Mouse (Mus musculus): Measurements from ENCODE around the gene Sh3kbp1. TPM values are rescaled to one million over a fixed set of nuclear protein-coding genes. Genes with fewer than 3 reads are reported as not detected.

Sh3kbp1 gene
- polyA plus RNA-seq, 1 experiment: 139 TPM

- peak overlapping the region; percentile 84 for H3K27ac ChIP-seq (ENCODE audit: insufficient read depth, low read depth, low read length)
- no peak overlapping the region for H3K4me3 ChIP-seq (ENCODE audit: insufficient read depth, low read length)
- TF ChIP-seq POLR2A (IDR thresholded peaks at IDR 0.05; ENCODE audit: borderline replicate concordance, low read depth, low read length) (no peak), CTCF (IDR thresholded peaks at IDR 0.05; ENCODE audit: low read depth, low read length) (no peak)
- peaks cover 18% of the 10 kb centered on the region for H3K4me1 ChIP-seq (ENCODE audit: control insufficient read depth, insufficient read depth, low read length)
These were observed 130.9 kb downstream of the Sh3kbp1 start for GRCm38 (mm10) chrX:159757854-159758540.

- TF ChIP-seq CTCF (IDR thresholded peaks at IDR 0.05; ENCODE audit: low read depth, low read length): no peak
- TF ChIP-seq POLR2A (IDR thresholded peaks at IDR 0.05; ENCODE audit: borderline replicate concordance, low read depth, low read length): no peak
- H3K4me1 ChIP-seq (ENCODE audit: control insufficient read depth, insufficient read depth, low read length): peaks cover 11% of the 10 kb centered on the region
- no peak overlapping the region for H3K27ac ChIP-seq (ENCODE audit: insufficient read depth, low read depth, low read length)
- H3K4me3 ChIP-seq (ENCODE audit: insufficient read depth, low read length): no peak overlapping the region
These were observed 136.7 kb downstream of the Sh3kbp1 start for GRCm38 (mm10) chrX:159763801-159764200.

- Histone ChIP-seq H3K4me3 (ENCODE audit: insufficient read depth, low read length) (no peak overlapping the region), H3K27ac (ENCODE audit: insufficient read depth, low read depth, low read length) (no peak overlapping the region), H3K4me1 (ENCODE audit: control insufficient read depth, insufficient read depth, low read length) (peaks cover 12% of the 10 kb centered on the region)
- TF ChIP-seq POLR2A (IDR thresholded peaks at IDR 0.05; ENCODE audit: borderline replicate concordance, low read depth, low read length) (no peak), CTCF (IDR thresholded peaks at IDR 0.05; ENCODE audit: low read depth, low read length) (no peak)
These were observed 138.8 kb downstream of the Sh3kbp1 start for GRCm38 (mm10) chrX:159765850-159766249.

- no peak overlapping the region for H3K4me3 ChIP-seq (ENCODE audit: insufficient read depth, low read length)
- H3K4me1 ChIP-seq (ENCODE audit: control insufficient read depth, insufficient read depth, low read length): peaks cover 11% of the 10 kb centered on the region
- TF ChIP-seq POLR2A (IDR thresholded peaks at IDR 0.05; ENCODE audit: borderline replicate concordance, low read depth, low read length): no peak
- TF ChIP-seq CTCF (IDR thresholded peaks at IDR 0.05; ENCODE audit: low read depth, low read length): no peak
- no peak overlapping the region for H3K27ac ChIP-seq (ENCODE audit: insufficient read depth, low read depth, low read length)
These were observed 141.9 kb downstream of the Sh3kbp1 start for GRCm38 (mm10) chrX:159769005-159769404.

GRCm38 (mm10) chrX:159769773-159770172 lies 142.7 kb downstream of the Sh3kbp1 start:
- no peak overlapping the region for H3K27ac ChIP-seq (ENCODE audit: insufficient read depth, low read depth, low read length)
- TF ChIP-seq POLR2A (IDR thresholded peaks at IDR 0.05; ENCODE audit: borderline replicate concordance, low read depth, low read length): no peak
- TF ChIP-seq CTCF (IDR thresholded peaks at IDR 0.05; ENCODE audit: low read depth, low read length): no peak
- peaks cover 8% of the 10 kb centered on the region for H3K4me1 ChIP-seq (ENCODE audit: control insufficient read depth, insufficient read depth, low read length)
- H3K4me3 ChIP-seq (ENCODE audit: insufficient read depth, low read length): no peak overlapping the region

- TF ChIP-seq CTCF (IDR thresholded peaks at IDR 0.05; ENCODE audit: low read depth, low read length): no peak
- TF ChIP-seq POLR2A (IDR thresholded peaks at IDR 0.05; ENCODE audit: borderline replicate concordance, low read depth, low read length): no peak
- H3K4me3 ChIP-seq (ENCODE audit: insufficient read depth, low read length): no peak overlapping the region
- H3K4me1 ChIP-seq (ENCODE audit: control insufficient read depth, insufficient read depth, low read length): peaks cover 3% of the 10 kb centered on the region
- H3K27ac ChIP-seq (ENCODE audit: insufficient read depth, low read depth, low read length): no peak overlapping the region
These were observed 145.1 kb downstream of the Sh3kbp1 start for GRCm38 (mm10) chrX:159772137-159772536.

- TF ChIP-seq POLR2A (IDR thresholded peaks at IDR 0.05; ENCODE audit: borderline replicate concordance, low read depth, low read length): no peak
- TF ChIP-seq CTCF (IDR thresholded peaks at IDR 0.05; ENCODE audit: low read depth, low read length): no peak
- peaks cover 5% of the 10 kb centered on the region; the same call in 1 of the 2 replicates for H3K4me1 ChIP-seq (ENCODE audit: control insufficient read depth, insufficient read depth, low read length)
- no peak overlapping the region for H3K27ac ChIP-seq (ENCODE audit: insufficient read depth, low read depth, low read length)
- no peak overlapping the region for H3K4me3 ChIP-seq (ENCODE audit: insufficient read depth, low read length)
These were observed 148.0 kb downstream of the Sh3kbp1 start for GRCm38 (mm10) chrX:159775042-159775441.

GRCm38 (mm10) chrX:159778787-159779186 lies 151.7 kb downstream of the Sh3kbp1 start:
- H3K27ac ChIP-seq (ENCODE audit: insufficient read depth, low read depth, low read length): no peak overlapping the region
- no peak for TF ChIP-seq CTCF (IDR thresholded peaks at IDR 0.05; ENCODE audit: low read depth, low read length)
- TF ChIP-seq POLR2A (IDR thresholded peaks at IDR 0.05; ENCODE audit: borderline replicate concordance, low read depth, low read length): no peak
- H3K4me3 ChIP-seq (ENCODE audit: insufficient read depth, low read length): no peak overlapping the region
- H3K4me1 ChIP-seq (ENCODE audit: control insufficient read depth, insufficient read depth, low read length): peaks cover 5% of the 10 kb centered on the region; the same call in 1 of the 2 replicates

GRCm38 (mm10) chrX:159790516-159790915 lies 163.4 kb downstream of the Sh3kbp1 start:
- no peak overlapping the region for H3K4me3 ChIP-seq (ENCODE audit: insufficient read depth, low read length)
- H3K27ac ChIP-seq (ENCODE audit: insufficient read depth, low read depth, low read length): no peak overlapping the region
- H3K4me1 ChIP-seq (ENCODE audit: control insufficient read depth, insufficient read depth, low read length): no peaks in the 10 kb centered on the region
- TF ChIP-seq POLR2A (IDR thresholded peaks at IDR 0.05; ENCODE audit: borderline replicate concordance, low read depth, low read length) (no peak), CTCF (IDR thresholded peaks at IDR 0.05; ENCODE audit: low read depth, low read length) (no peak)

GRCm38 (mm10) chrX:159795603-159796002 lies 168.5 kb downstream of the Sh3kbp1 start:
- Histone ChIP-seq H3K4me3 (ENCODE audit: insufficient read depth, low read length) (no peak overlapping the region), H3K4me1 (ENCODE audit: control insufficient read depth, insufficient read depth, low read length) (peaks cover 5% of the 10 kb centered on the region), H3K27ac (ENCODE audit: insufficient read depth, low read depth, low read length) (no peak overlapping the region)
- no peak for TF ChIP-seq CTCF (IDR thresholded peaks at IDR 0.05; ENCODE audit: low read depth, low read length)
- TF ChIP-seq POLR2A (IDR thresholded peaks at IDR 0.05; ENCODE audit: borderline replicate concordance, low read depth, low read length): no peak
